Mouse (Mus musculus): Measurements from ENCODE around the gene Arhgap25.
"Not testable (repeated sequence)": the region's sequence is repeated elsewhere in the genome, so short reads cannot be mapped to it uniquely, and the experiment has no call there.

Arhgap25 gene

GRCm38 (mm10) chr6:87532953-87533710, at the start of gene Arhgap25:
TSS of gene Arhgap25 (minus strand) at chr6:87533259.
- DNase-seq (ENCODE audit: low spot score in 2 of 2): peak in 1 of 2 experiments; percentile 53

GRCm38 (mm10) chr6:87582456-87582855, 49.4 kb upstream of the Arhgap25 start:
- DNase-seq (ENCODE audit: low spot score in 2 of 2): no peak

- no peak for DNase-seq (ENCODE audit: low spot score in 2 of 2)
Measured at GRCm38 (mm10) chr6:87581581-87581980, 48.5 kb upstream of the Arhgap25 start.

GRCm38 (mm10) chr6:87581071-87581470, 48.0 kb upstream of the Arhgap25 start:
- DNase-seq (ENCODE audit: low spot score in 2 of 2): no peak

- DNase-seq (ENCODE audit: low spot score in 2 of 2): no peak
Measured at GRCm38 (mm10) chr6:87578247-87578646, 45.2 kb upstream of the Arhgap25 start.

- no peak for DNase-seq (ENCODE audit: low spot score in 2 of 2)
Measured at GRCm38 (mm10) chr6:87576648-87577330, 43.7 kb upstream of the Arhgap25 start.

- DNase-seq (ENCODE audit: low spot score in 2 of 2): not testable (repeated sequence)
Measured at GRCm38 (mm10) chr6:87571863-87572262, 38.8 kb upstream of the Arhgap25 start.

- DNase-seq (ENCODE audit: low spot score in 2 of 2): no peak
Measured at GRCm38 (mm10) chr6:87567686-87568593, 34.9 kb upstream of the Arhgap25 start.

GRCm38 (mm10) chr6:87565166-87565565, 32.1 kb upstream of the Arhgap25 start:
- DNase-seq (ENCODE audit: low spot score in 2 of 2): no peak

- no peak for DNase-seq (ENCODE audit: low spot score in 2 of 2)
Measured at GRCm38 (mm10) chr6:87564356-87564755, 31.3 kb upstream of the Arhgap25 start.

GRCm38 (mm10) chr6:87553724-87554123, 20.7 kb upstream of the Arhgap25 start:
- DNase-seq (ENCODE audit: low spot score in 2 of 2): no peak

- peak in 1 of 2 experiments; percentile 30 for DNase-seq (ENCODE audit: low spot score in 2 of 2)
Measured at GRCm38 (mm10) chr6:87552054-87552807, 19.2 kb upstream of the Arhgap25 start.

- DNase-seq (ENCODE audit: low spot score in 2 of 2): no peak
Measured at GRCm38 (mm10) chr6:87547836-87548235, 14.8 kb upstream of the Arhgap25 start.

- DNase-seq (ENCODE audit: low spot score in 2 of 2): no peak
Measured at GRCm38 (mm10) chr6:87547431-87547830, 14.4 kb upstream of the Arhgap25 start.

- no peak for DNase-seq (ENCODE audit: low spot score in 2 of 2)
Measured at GRCm38 (mm10) chr6:87545331-87546217, 12.5 kb upstream of the Arhgap25 start.

- DNase-seq (ENCODE audit: low spot score in 2 of 2): no peak
Measured at GRCm38 (mm10) chr6:87542027-87542426, 9.0 kb upstream of the Arhgap25 start.

- no peak for DNase-seq (ENCODE audit: low spot score in 2 of 2)
Measured at GRCm38 (mm10) chr6:87541171-87541571, 8.1 kb upstream of the Arhgap25 start.

- DNase-seq (ENCODE audit: low spot score in 2 of 2): no peak
Measured at GRCm38 (mm10) chr6:87538376-87539270, 5.6 kb upstream of the Arhgap25 start.

GRCm38 (mm10) chr6:87537678-87538077, 4.6 kb upstream of the Arhgap25 start:
- no peak for DNase-seq (ENCODE audit: low spot score in 2 of 2)
